Mouse (Mus musculus): ENCODE measurements at regions not wholly inside any gene's neighbourhood (a gene's known extent, or its start where the extent isn't known, plus 50 kb on each side); places are given as distances from the start of the nearest gene placed in this dataset.

GRCm38 (mm10) chr14:67626181-67626580 is 1617.2 kb upstream of the Gulo start:
- no peak for DNase-seq (ENCODE audit: low spot score in 2 of 2)

GRCm38 (mm10) chr14:67623841-67624480 is 1615.0 kb upstream of the Gulo start:
- DNase-seq (ENCODE audit: low spot score in 2 of 2), result peak in 1 of 2 experiments; percentile 29

GRCm38 (mm10) chr14:67622911-67623310 is 1613.9 kb upstream of the Gulo start:
- no peak for DNase-seq (ENCODE audit: low spot score in 2 of 2)

- peak in 1 of 2 experiments; percentile 31 for DNase-seq (ENCODE audit: low spot score in 2 of 2)
These were observed 1612.5 kb upstream of the Gulo start for GRCm38 (mm10) chr14:67621486-67621885.

- DNase-seq (ENCODE audit: low spot score in 2 of 2), result peak; percentile 80 to 85
These were observed 1612.0 kb upstream of the Gulo start for GRCm38 (mm10) chr14:67620854-67621476.

- no peak for DNase-seq (ENCODE audit: low spot score in 2 of 2)
These were observed 1610.6 kb upstream of the Gulo start for GRCm38 (mm10) chr14:67619571-67619970.

GRCm38 (mm10) chr14:67614369-67614768 is 1605.4 kb upstream of the Gulo start:
- DNase-seq (ENCODE audit: low spot score in 2 of 2), result no peak

- DNase-seq (ENCODE audit: low spot score in 2 of 2), result no peak
These were observed 1604.7 kb upstream of the Gulo start for GRCm38 (mm10) chr14:67613691-67614090.

- DNase-seq (ENCODE audit: low spot score in 2 of 2), result peak; percentile 37 to 52
These were observed 1604.2 kb upstream of the Gulo start for GRCm38 (mm10) chr14:67613221-67613620.

- DNase-seq (ENCODE audit: low spot score in 2 of 2), result no peak
These were observed 1603.5 kb upstream of the Gulo start for GRCm38 (mm10) chr14:67612471-67612870.

- no peak for DNase-seq (ENCODE audit: low spot score in 2 of 2)
These were observed 1599.3 kb upstream of the Gulo start for GRCm38 (mm10) chr14:67608262-67608661.

- peak; percentile 45 to 52 for DNase-seq (ENCODE audit: low spot score in 2 of 2)
These were observed 1594.0 kb upstream of the Gulo start for GRCm38 (mm10) chr14:67602960-67603359.

GRCm38 (mm10) chr14:67599734-67600133 is 1590.7 kb upstream of the Gulo start:
- DNase-seq (ENCODE audit: low spot score in 2 of 2), result no peak

GRCm38 (mm10) chr14:67588627-67589026 is 1579.6 kb upstream of the Gulo start:
- no peak for DNase-seq (ENCODE audit: low spot score in 2 of 2)

- no peak for DNase-seq (ENCODE audit: low spot score in 2 of 2)
These were observed 1575.5 kb upstream of the Gulo start for GRCm38 (mm10) chr14:67584456-67585048.

- DNase-seq (ENCODE audit: low spot score in 2 of 2), result peak; percentile 5 to 10
These were observed 1573.3 kb upstream of the Gulo start for GRCm38 (mm10) chr14:67582201-67582782.

- DNase-seq (ENCODE audit: low spot score in 2 of 2), result no peak
These were observed 1565.4 kb upstream of the Gulo start for GRCm38 (mm10) chr14:67574346-67574949.

- no peak for DNase-seq (ENCODE audit: low spot score in 2 of 2)
These were observed 1564.5 kb upstream of the Gulo start for GRCm38 (mm10) chr14:67573451-67573995.

GRCm38 (mm10) chr14:67569744-67570322 is 1560.8 kb upstream of the Gulo start:
- DNase-seq (ENCODE audit: low spot score in 2 of 2), result no peak

GRCm38 (mm10) chr14:67568896-67569743 is 1560.1 kb upstream of the Gulo start:
- no peak for DNase-seq (ENCODE audit: low spot score in 2 of 2)

- no peak for DNase-seq (ENCODE audit: low spot score in 2 of 2)
These were observed 1545.9 kb upstream of the Gulo start for GRCm38 (mm10) chr14:67554897-67555296.

All from heart, adult 9 months (tissue).